Mouse (Mus musculus): ENCODE measurements around the gene Drd4.

- TF ChIP-seq CTCF (IDR thresholded peaks at IDR 0.05; ENCODE audit: low read depth, low read length) (no peak), POLR2A (IDR thresholded peaks at IDR 0.05; ENCODE audit: borderline replicate concordance, low read depth, low read length) (no peak)
Measured at GRCm38 (mm10) chr7:141277701-141278678, 13.8 kb upstream of the Drd4 start.

Measured in bone marrow macrophage, adult 2 months (primary cell).